ENCODE assay signal across 16 mouse cellular contexts in genomic region chr17:27792516-27792915, GRCm38 (mm10). TPM values are rescaled to one million over a fixed set of nuclear protein-coding genes. Genes with fewer than 3 reads are reported as not detected.
DNase-seq lines count a peak whose midpoint lies in the region; ATAC-seq and TF ChIP-seq lines count a peak whose summit lies in the region.
"Had no signal": no experiment of that assay in that cellular context is flagged by ENCODE, and none has a peak within 500 bp of the region (broad histone marks: within the 10 kb centered on the region; RNA-seq: fewer than 3 reads in every experiment).

No protein-coding gene starts in this region.

- ATAC-seq in CD4-positive, CD25-positive, alpha-beta regulatory T cell, adult 4 months: no peak
- ATAC-seq in kidney, postnatal 0 days (replicated peaks; ENCODE audit: low FRiP score, low read depth): no peak
- ATAC-seq in megakaryocyte-erythroid progenitor cell, adult 5-6 weeks (replicated peaks; ENCODE audit: low FRiP score, low TSS enrichment, poor library complexity, severe bottlenecking): no peak
- ATAC-seq: hindbrain, embryonic 16.5 days had no signal

- WGBS in kidney, postnatal 0 days: 74% methylated on average over 4 of the region's 4 CpGs

- no peak overlapping the region for H3K4me2 ChIP-seq in kidney, postnatal 0 days (ENCODE audit: low read length)
- H3K4me2 ChIP-seq: forebrain, embryonic 12.5 days; limb, embryonic 13.5 days had no signal

- H3K9ac ChIP-seq in kidney, postnatal 0 days (ENCODE audit: low read depth, low read length): no peak overlapping the region
- H3K9ac ChIP-seq: forebrain, embryonic 12.5 days; limb, embryonic 13.5 days had no signal

- no peaks in the 10 kb centered on the region for H3K9me3 ChIP-seq in kidney, postnatal 0 days (replicated peaks; ENCODE audit: low read length)
- H3K9me3 ChIP-seq: forebrain, embryonic 12.5 days; limb, embryonic 13.5 days; midbrain, embryonic 10.5 days had no signal

- no peaks in the 10 kb centered on the region for H3K27me3 ChIP-seq in kidney, postnatal 0 days (ENCODE audit: insufficient read depth, low read length)
- H3K27me3 ChIP-seq: forebrain, embryonic 12.5 days; limb, embryonic 13.5 days had no signal

- H3K27ac ChIP-seq in kidney, postnatal 0 days: peak overlapping the region; percentile 34; the same call in 1 of the 2 replicates
- H3K27ac ChIP-seq: forebrain, embryonic 12.5 days; limb, embryonic 13.5 days; midbrain, embryonic 10.5 days had no signal

- 0 out of 2 replicates have a peak, but pooled peaks cover 4% of the 10 kb centered on the region for H3K36me3 ChIP-seq in kidney, postnatal 0 days (ENCODE audit: insufficient read depth, low read length)

- H3K4me3 ChIP-seq in kidney, postnatal 0 days (replicated peaks; ENCODE audit: low read depth, low read length): no peak overlapping the region
- H3K4me3 ChIP-seq: forebrain, embryonic 12.5 days; limb, embryonic 13.5 days; midbrain, embryonic 10.5 days had no signal

- H3K4me1 ChIP-seq in kidney, postnatal 0 days (replicated peaks; ENCODE audit: insufficient read depth, low read length): peaks cover 11% of the 10 kb centered on the region; the same call in 1 of the 2 replicates

- TF ChIP-seq CTCF in kidney, postnatal 0 days (IDR thresholded peaks at IDR 0.05; ENCODE audit: low read depth): no peak

- peak; percentile 26 for DNase-seq in CD4-positive, CD25-positive, alpha-beta regulatory T cell, adult 2 months (ENCODE audit: low read depth, low spot score)
- DNase-seq in kidney, postnatal 0 days (ENCODE audit: low spot score): no peak
- no peak for DNase-seq in kidney, adult 11 months
- peak; percentile 21 for DNase-seq in thymus, postnatal 25 days
- no peak for DNase-seq in thymus, postnatal 10 days (ENCODE audit: low spot score in 2 of 2)
- DNase-seq in spleen, postnatal 36 days (ENCODE audit: low spot score in 2 of 2): no peak
- DNase-seq: cerebellum, adult 2 months; cerebellum, postnatal 36 days; gastrocnemius, postnatal 14 days; retina, postnatal 1 day had no signal

RNA-seq across cellular contexts. Expression of gene D17Wsu92e, which starts 27.9 kb away (rescaled TPM):
- polyA plus RNA-seq in CD4-positive, CD25-positive, alpha-beta regulatory T cell, adult 4 months (2017; shearing (Covaris generic)): 10 to 100 TPM; 14.6 to 14.9 TPM
- 19.6 and 20.4 TPM in 2 replicates for polyA plus RNA-seq in kidney, postnatal 0 days (2015; fragmentation: Nextera tagmentation; extraction: Ambion mirVana)
- total RNA-seq in megakaryocyte-erythroid progenitor cell, adult 5-6 weeks (2014; fragmentation: Nextera tagmentation): 66.2 and 76.6 TPM in 2 replicates
- 90.1 and 90.5 TPM in 2 replicates for total RNA-seq in megakaryocyte-erythroid progenitor cell, adult 5-6 weeks (2017)

RNA-seq across cellular contexts. Expression of gene Snrpc, which starts 45.4 kb away (rescaled TPM):
- 10 to 100 TPM; 84.0 to 86.8 TPM for polyA plus RNA-seq in CD4-positive, CD25-positive, alpha-beta regulatory T cell, adult 4 months (2017; shearing (Covaris generic))
- 258 and 263 TPM in 2 replicates for polyA plus RNA-seq in kidney, postnatal 0 days (2015; fragmentation: Nextera tagmentation; extraction: Ambion mirVana)
- 160 and 260 TPM in 2 replicates for total RNA-seq in megakaryocyte-erythroid progenitor cell, adult 5-6 weeks (2014; fragmentation: Nextera tagmentation)
- total RNA-seq in megakaryocyte-erythroid progenitor cell, adult 5-6 weeks (2017): 123 and 157 TPM in 2 replicates

Comparison
In these comparisons a context has a peak if more than half of its experiments do, and no peak if none do; other contexts are left out.
1. DNase-seq: peak in CD4-positive, CD25-positive, alpha-beta regulatory T cell, adult 2 months (single experiment) and thymus, postnatal 25 days (single experiment); none in kidney, postnatal 0 days (single experiment), kidney, adult 11 months (single experiment), thymus, postnatal 10 days (0 of 2) and spleen, postnatal 36 days (0 of 2).